Mouse (Mus musculus): ENCODE measurements around the gene Efcab14.

Gene Efcab14

GRCm38 (mm10) chr4:115777627-115778026, 40.1 kb downstream of the Efcab14 start:
- DNase-seq (ENCODE audit: low read depth): no peak

DNA sequence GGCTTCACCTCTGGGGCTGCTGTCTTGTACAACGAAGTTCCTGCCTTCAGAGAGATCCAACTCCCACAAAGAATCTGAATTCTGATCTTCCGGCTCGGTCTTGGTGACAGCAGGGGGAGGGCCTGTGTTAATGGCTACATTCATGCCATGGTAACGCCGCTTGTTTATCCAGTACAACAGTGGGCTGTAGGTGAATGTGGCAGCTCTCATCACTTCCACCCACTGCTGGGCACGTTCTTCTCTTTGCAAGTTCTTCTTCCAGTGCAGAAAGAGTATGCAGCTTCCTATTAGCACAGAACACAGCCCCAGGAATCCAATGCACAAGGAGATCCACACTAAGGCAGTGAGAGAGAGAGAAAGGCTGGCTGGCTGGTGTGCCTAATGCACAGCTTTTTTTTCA, 42.7 kb downstream of the Efcab14 start:
- no peak for DNase-seq (ENCODE audit: low read depth)

DNA sequence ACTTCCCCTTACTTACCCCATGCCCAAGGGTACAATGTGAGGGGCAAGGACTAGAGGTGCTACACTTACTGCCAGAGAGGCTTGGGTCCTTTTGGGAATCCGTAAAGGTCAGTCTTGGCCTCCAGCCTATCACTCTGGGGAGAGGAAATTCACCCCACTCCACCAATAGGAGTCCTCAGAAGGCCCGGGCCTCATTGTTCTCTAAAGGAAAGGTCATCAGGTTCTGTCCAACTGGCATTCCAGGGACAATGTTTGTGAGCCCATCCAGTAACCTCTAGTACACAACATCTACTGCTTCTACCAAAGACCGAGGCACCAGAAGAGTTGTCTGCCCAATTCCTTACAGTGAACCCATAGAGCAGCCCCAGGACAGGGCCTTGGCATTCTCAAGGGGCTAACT, 43.4 kb downstream of the Efcab14 start, which contains the start of gene Tex38:
Gene Tex38 (minus strand): TSS at position 101 of the 400 bp plus-strand sequence.
- no peak for DNase-seq (ENCODE audit: low read depth)

GRCm38 (mm10) chr4:115782026-115782805, 44.7 kb downstream of the Efcab14 start:
- DNase-seq (ENCODE audit: low read depth): no peak

- DNase-seq (ENCODE audit: low read depth): peak; percentile 77
These were observed 47.4 kb downstream of the Efcab14 start, which contains the start of gene Atpaf1 for GRCm38 (mm10) chr4:115784769-115785510. Gene Atpaf1 (plus strand): TSS chr4:115784812.

DNA sequence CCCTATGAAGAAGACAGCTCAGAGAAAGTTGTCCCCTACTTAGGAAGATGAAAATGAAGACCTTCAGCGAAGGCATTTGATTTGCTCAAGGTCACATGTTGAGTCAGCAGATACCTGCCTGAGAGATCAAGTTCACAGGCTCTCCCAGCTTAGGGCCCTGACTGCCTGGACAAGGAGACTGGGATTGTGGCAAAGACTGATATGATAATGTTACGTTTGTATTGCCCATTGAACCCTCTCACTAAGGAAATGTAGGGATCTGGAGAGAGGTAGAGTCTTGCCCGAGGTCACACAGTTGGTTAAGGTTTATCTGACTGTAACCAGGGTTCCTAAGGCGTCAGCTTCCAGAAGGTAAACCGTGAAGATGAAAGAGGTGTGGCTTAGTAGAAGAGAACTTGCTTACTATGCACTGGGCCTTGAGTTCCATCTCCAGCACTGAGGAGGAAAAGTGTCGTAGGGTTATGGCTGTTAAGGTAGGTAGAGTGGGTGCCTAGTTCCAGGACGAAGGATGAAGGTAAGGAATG, 48.0 kb downstream of the Efcab14 start:
- no peak for DNase-seq (ENCODE audit: low read depth)

- DNase-seq (ENCODE audit: low read depth): no peak
These were observed 53.3 kb downstream of the Efcab14 start for GRCm38 (mm10) chr4:115790864-115791263.

DNA sequence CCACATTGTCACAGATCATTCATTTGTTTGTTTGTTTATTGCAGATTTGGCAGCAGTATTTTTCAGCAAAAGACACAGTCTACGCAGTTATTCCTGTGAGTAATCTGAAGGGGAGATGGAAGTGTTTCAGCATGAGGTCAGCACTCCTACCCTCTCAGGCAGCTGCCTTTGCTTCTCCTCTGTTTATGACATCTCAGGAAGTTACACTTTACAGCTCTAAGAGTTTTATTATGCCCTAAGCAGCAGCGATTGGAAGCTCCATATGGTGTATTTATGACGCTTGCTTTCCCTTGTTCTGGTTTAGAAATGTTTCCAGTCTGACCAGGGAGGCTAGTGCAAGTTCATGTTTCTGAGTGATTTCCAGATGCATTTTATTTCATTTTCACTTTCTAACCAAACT, 57.8 kb downstream of the Efcab14 start:
- no peak for DNase-seq (ENCODE audit: low read depth)

DNA sequence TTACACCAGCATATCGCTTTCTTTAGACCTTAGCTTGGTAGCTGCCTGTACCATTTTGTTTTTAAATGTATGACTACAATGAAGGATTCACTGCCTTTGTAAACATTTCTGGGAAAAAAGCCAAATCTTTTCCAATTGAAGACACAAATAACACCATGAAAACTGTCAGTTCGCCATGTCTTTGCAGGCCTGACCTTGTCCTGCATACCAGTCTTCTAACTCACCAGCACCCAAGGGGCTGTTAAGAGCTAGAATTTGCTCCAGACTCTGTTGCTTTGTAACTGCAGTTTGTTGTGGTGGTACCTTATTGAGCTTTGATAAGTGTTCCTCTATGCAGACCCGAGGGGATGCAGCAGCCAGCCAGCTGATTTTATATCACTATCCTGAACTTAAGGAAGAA, 62.4 kb downstream of the Efcab14 start:
- no peak for DNase-seq (ENCODE audit: low read depth)

GRCm38 (mm10) chr4:115812326-115812725, 74.8 kb downstream of the Efcab14 start:
- no peak for DNase-seq (ENCODE audit: low read depth)

- DNase-seq (ENCODE audit: low read depth): no peak
These were observed 78.1 kb downstream of the Efcab14 start for GRCm38 (mm10) chr4:115815606-115816005.

- DNase-seq (ENCODE audit: low read depth): no peak
These were observed 82.7 kb downstream of the Efcab14 start for GRCm38 (mm10) chr4:115820199-115820598.

- DNase-seq (ENCODE audit: low read depth): no peak
These were observed 83.4 kb downstream of the Efcab14 start for GRCm38 (mm10) chr4:115820944-115821343.

GRCm38 (mm10) chr4:115821431-115821830, 83.9 kb downstream of the Efcab14 start:
- DNase-seq (ENCODE audit: low read depth): no peak

DNA sequence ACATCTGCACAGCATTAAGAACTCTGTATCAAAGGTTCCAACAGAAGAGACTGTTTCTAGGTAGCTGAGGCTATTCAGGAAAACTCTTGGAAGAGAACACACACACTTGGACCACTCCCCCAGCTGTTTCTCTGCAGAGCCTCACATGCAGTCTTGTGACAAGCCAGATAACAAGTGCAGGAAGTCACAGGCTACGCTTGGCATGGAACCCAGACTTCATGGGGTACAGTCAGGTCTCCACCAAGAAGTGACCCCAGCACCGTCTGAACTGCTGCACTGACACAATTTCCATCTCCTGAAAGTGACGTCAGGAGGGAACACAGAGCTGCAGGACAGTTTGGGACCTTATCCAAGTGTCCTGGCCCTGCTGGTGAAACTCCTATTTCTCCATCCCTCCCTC, 84.4 kb downstream of the Efcab14 start:
- DNase-seq (ENCODE audit: low read depth): no peak

- no peak for DNase-seq (ENCODE audit: low read depth)
These were observed 86.6 kb downstream of the Efcab14 start for GRCm38 (mm10) chr4:115824178-115824577.

DNA sequence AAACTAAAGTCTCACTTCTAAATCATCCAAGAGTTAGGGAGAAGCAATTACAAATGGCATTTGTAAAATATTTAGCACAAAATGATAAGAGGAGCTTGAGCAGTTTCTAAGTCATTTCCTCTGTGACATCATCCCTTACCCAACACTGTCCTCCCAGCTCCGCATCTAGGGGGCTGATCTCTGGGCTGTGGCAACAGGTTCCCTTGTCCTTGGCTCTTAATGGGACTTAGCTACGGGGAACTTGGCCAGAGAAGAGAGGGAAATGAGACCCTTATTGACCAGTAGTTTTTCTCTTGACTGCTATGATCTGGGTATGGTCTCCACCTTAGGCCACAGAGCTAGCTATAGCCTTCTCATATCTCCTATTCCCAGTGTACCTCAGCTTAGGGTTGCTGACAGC, 87.7 kb downstream of the Efcab14 start:
- no peak for DNase-seq (ENCODE audit: low read depth)
